Mouse (Mus musculus): ENCODE results near the gene Fxyd6.

DNA sequence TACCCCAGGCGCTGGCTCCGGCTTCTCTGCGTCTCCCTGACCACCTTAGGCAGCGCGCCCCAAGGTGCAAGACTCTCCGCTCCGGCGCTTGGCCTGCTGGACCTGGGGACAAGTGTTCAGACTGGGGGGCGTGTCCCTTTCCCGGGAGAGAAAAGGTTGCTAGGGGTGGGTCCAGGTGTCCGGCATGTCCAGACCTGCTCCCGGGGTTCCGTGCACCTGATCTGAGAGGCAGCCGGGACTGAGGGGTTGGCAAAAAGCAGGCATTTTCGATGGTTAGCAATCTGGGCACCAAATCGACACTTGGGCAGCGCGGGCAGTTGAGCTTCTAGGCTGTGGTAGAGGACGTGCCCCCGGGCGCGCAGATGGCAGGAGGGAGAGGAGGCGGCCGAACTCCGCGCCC lies 61.2 kb downstream of the Fxyd6 start:
- TF ChIP-seq CTCF (IDR thresholded peaks at IDR 0.05; ENCODE audit: control insufficient read depth, insufficient read depth, low read length) (no peak), POLR2A (IDR thresholded peaks at IDR 0.05; ENCODE audit: borderline replicate concordance, control insufficient read depth, low read depth, low read length) (no peak)

Data from bone marrow, adult 2 months (tissue).